Mouse (Mus musculus): ENCODE data around the gene Kcnk6.
A peak's percentile ranks its signal among the peaks of the same experiment; 100 is the strongest.
"Not testable (repeated sequence)": the region's sequence is repeated elsewhere in the genome, so short reads cannot be mapped to it uniquely, and the experiment has no call there.

Kcnk6 gene

GRCm38 (mm10) chr7:29246619-29247313 is 14.5 kb upstream of the Kcnk6 start:
- DNase-seq = no peak

- no peak for DNase-seq
These were observed 13.7 kb upstream of the Kcnk6 start for GRCm38 (mm10) chr7:29246015-29246414.

GRCm38 (mm10) chr7:29244732-29245416 is 12.6 kb upstream of the Kcnk6 start:
- DNase-seq = no peak

- peak; percentile 99 for DNase-seq
These were observed 6.0 kb upstream of the Kcnk6 start, which contains the start of gene Yif1b for GRCm38 (mm10) chr7:29238019-29238967. Gene Yif1b, plus strand, starts transcription at chr7:29238329.

GRCm38 (mm10) chr7:29237596-29237995 is 5.3 kb upstream of the Kcnk6 start:
- not testable (repeated sequence) for DNase-seq

- DNase-seq = no peak
These were observed 4.3 kb upstream of the Kcnk6 start for GRCm38 (mm10) chr7:29236593-29236992.

- no peak for DNase-seq
These were observed 2.3 kb upstream of the Kcnk6 start for GRCm38 (mm10) chr7:29234661-29235060.

- DNase-seq = peak; percentile 64
These were observed 1.4 kb upstream of the Kcnk6 start for GRCm38 (mm10) chr7:29233745-29234144.

GRCm38 (mm10) chr7:29231517-29231916 is 798 bp downstream of the Kcnk6 start:
- DNase-seq = no peak

GRCm38 (mm10) chr7:29230560-29230959 is 1.8 kb downstream of the Kcnk6 start:
- DNase-seq = no peak

GRCm38 (mm10) chr7:29228202-29228601 is 4.1 kb downstream of the Kcnk6 start:
- no peak for DNase-seq

GRCm38 (mm10) chr7:29225520-29225919 is 6.8 kb downstream of the Kcnk6 start:
- no peak for DNase-seq

GRCm38 (mm10) chr7:29224756-29225394 is 7.4 kb downstream of the Kcnk6 start:
- DNase-seq = peak; percentile 56

GRCm38 (mm10) chr7:29214846-29215245 is 17.5 kb downstream of the Kcnk6 start:
- DNase-seq = no peak

GRCm38 (mm10) chr7:29214236-29214635 is 18.1 kb downstream of the Kcnk6 start:
- no peak for DNase-seq

- DNase-seq = no peak
These were observed 18.6 kb downstream of the Kcnk6 start, which contains the start of gene Catsperg1 for GRCm38 (mm10) chr7:29213675-29214082. Gene Catsperg1, minus strand, starts transcription at chr7:29214035.

- not testable (repeated sequence) for DNase-seq
These were observed 19.3 kb downstream of the Kcnk6 start for GRCm38 (mm10) chr7:29212775-29213560.

- DNase-seq = no peak
These were observed 20.0 kb downstream of the Kcnk6 start for GRCm38 (mm10) chr7:29212199-29212765.

- peak; percentile 85 for DNase-seq
These were observed 20.7 kb downstream of the Kcnk6 start for GRCm38 (mm10) chr7:29211415-29212198.

GRCm38 (mm10) chr7:29211013-29211412 is 21.3 kb downstream of the Kcnk6 start:
- not testable (repeated sequence) for DNase-seq

GRCm38 (mm10) chr7:29202577-29202976 is 29.7 kb downstream of the Kcnk6 start:
- no peak for DNase-seq

Measured in layer of hippocampus, adult 9-11 months (tissue).